Mouse (Mus musculus): ENCODE results near the gene Dapk1. TPM values are rescaled to one million over a fixed set of nuclear protein-coding genes. Genes with fewer than 3 reads are reported as not detected.
A peak's percentile ranks its signal among the peaks of the same experiment; 100 is the strongest.

Dapk1 gene
- total RNA-seq (2021): 100 to 1,000 TPM; 149 to 154 TPM
- long read RNA-seq, experiment 1, full-length matches to known transcripts: 28 of 65 reads
- long read RNA-seq, experiment 1, partial matches to known transcripts: 18 of 65 reads
- long read RNA-seq, experiment 1, other reads (novel, unspliced or antisense): 19 of 65 reads
- long read RNA-seq, experiment 2, full-length matches to known transcripts: 44 of 113 reads
- long read RNA-seq, experiment 2, partial matches to known transcripts: 23 of 113 reads
- long read RNA-seq, experiment 2, other reads (novel, unspliced or antisense): 46 of 113 reads

DNA sequence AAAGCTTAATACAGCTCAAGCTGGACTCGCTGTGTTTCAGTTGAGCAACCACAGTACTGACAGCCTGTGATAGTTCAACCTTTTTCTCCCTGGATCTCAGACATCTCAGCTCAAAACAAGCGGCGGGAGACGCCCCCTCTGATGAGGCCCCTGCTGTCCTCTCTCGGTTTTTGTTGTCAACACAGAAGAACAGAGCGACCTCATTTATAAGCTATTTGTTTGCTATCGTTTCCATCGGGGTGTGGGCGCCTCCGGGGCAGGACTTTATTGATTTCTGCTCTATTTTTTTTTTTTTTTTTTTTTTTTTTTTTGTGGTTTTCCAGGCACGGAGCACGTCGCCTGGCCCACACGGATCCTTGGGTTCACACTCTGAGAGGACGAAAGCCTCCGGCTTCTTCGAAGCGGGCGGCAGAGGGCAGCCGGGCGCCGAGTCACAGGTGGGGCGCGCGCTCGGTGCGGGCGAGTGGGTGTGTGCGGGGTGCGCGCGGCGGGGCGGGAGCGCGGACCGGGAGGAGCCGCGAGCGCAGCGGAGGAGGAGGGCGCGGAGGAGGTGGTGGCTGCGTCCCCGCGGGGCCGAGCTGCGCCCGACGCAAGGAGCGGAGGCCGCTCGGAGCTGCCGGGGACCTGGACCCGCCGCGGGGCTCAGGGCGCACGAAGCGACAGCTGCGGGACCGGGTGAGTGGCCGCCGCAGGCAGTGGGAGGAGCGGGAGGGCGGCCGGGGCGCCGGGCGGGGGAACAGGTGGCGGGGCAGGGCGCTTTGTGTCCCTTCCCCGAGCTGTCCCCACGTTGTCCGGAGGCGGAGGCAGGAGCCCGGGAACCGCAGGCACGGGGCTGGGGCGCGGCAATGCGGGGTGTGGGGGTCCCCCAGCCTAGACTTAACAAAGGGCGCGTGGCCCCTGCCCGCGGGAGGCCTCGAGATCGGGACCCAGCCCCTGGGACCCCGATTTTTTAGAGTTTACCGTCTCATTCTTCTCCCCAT, at the start of gene Dapk1:
TSS of gene Dapk1 (plus strand) at position 512 of the 980 bp plus-strand sequence.
- peak; percentile 85 to 88 for DNase-seq (ENCODE audit: low spot score in 2 of 2)
- TF ChIP-seq CTCF (conservative IDR thresholded peaks at IDR 0.05): peak; percentile 74
- Histone ChIP-seq H3K4me3 (peak within 1 kb of the TSS; percentile 86), H3K27ac (peak within 1 kb of the TSS; percentile 98)

DNA sequence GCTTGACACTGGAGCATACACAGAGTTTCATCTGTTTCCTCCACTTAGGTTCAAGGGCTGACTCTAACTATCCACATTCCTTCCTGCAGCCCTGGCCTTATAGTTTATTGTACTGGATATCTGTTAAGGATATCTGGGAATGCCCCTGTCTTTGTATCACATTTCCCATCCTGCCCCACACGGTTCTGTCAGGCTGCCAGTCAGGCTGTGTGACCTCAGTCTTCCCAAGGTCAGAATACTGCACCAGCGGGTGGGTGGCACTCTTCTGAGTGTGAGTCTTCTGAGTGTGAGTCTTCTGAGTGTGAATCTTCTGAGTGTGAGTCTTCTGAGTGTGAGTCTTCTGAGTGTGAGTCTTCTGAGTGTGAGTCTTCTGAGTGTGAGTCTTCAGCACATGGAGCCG, 48.4 kb upstream of the Dapk1 start:
- DNase-seq (ENCODE audit: low spot score in 2 of 2): no peak
- Histone ChIP-seq H3K4me3 (no peak overlapping the region), H3K27ac (no peak overlapping the region)
- TF ChIP-seq CTCF (conservative IDR thresholded peaks at IDR 0.05): no peak

DNA sequence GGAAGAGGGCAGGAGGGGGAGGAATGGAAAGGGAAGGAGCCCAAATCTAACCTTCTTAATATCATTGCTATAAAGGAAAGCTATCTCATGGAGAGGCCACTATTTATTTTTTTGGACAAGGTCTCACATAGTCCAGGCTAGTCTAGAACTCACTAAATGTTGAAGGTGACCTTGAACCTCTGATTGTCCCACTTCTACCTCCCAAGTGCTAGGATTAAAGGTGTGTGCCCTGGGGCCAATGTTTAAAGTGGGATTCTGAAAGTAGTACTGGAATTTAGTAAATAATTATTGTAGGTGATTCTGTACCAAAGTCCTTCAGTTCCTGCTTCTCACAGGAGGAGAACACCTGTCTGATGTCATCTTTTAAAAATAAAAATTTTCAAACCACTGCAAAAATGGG, 45.3 kb upstream of the Dapk1 start:
- no peak for TF ChIP-seq CTCF (conservative IDR thresholded peaks at IDR 0.05)
- H3K27ac ChIP-seq: no peak overlapping the region
- no peak overlapping the region for H3K4me3 ChIP-seq
- DNase-seq (ENCODE audit: low spot score in 2 of 2): no peak

DNA sequence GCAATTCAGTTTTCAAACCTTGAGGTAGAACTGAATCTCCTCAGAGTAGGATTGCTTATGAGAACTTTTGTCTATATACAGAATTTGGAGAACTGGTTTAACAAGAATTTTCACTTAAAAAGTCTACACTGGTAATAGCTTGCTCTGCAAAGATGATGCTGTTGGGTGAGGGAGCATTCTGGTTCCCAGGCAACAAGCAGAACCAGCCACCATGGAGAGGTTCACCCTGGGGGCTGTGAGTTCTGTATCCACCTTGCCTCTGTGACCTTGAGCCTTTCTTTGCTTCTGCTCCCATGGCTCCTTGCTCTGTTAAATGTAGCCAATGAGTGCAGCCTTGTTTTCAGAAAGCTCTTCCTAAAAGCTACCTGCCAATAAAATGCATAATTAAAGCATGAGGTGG, 44.8 kb upstream of the Dapk1 start:
- no peak for DNase-seq (ENCODE audit: low spot score in 2 of 2)
- H3K4me3 ChIP-seq: no peak overlapping the region
- TF ChIP-seq CTCF (conservative IDR thresholded peaks at IDR 0.05): no peak
- no peak overlapping the region for H3K27ac ChIP-seq

DNA sequence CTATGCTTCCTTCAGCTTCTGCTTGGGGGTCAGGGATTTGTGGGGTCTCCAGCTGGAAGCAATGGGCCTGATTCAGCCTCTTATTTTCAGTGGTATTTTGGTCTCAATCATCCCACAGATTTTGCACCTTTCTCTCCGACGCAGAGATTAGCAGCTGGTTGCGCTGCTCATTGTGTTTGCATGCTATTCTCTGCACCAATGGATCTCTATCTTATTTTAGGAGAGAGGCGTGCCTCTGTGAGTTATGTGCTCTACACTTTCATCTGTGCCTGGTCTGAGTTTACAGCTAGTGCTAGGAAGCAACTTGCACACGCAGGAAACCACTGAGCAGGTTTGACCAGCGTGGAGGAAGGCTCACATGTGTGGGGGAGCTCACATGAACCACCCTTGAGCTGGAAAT, 37.4 kb upstream of the Dapk1 start:
- Histone ChIP-seq H3K27ac (no peak overlapping the region), H3K4me3 (no peak overlapping the region)
- DNase-seq (ENCODE audit: low spot score in 2 of 2): no peak
- no peak for TF ChIP-seq CTCF (conservative IDR thresholded peaks at IDR 0.05)

DNA sequence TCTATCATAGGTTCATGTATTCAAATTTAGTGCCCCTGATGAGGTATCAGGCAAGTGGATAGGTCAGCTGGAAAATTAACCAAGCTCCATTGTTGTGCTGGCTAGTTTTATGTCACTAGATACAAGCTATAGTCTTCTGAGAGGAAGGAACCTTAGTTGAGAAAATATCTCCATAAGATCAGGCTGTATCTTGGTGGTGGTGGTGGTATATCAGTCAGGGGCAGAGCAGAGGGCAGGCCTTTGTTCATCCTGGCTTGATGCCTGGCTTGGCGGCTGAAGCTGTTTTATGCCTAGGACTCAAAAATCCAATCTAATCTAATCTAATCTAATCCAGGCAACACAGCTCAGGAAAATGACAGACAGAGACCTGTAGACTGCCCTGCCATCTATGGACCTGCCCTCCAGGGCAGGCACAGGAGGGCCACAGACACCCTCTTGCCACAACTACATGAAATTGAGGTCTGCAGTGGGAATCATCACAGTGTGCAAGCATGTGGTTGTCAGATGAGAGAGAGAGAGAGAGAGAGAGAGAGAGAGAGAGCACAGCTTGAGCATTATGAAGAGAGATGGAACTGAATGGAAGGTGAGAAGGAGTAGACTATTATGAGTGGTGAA, 32.7 kb upstream of the Dapk1 start:
- no peak for TF ChIP-seq CTCF (conservative IDR thresholded peaks at IDR 0.05)
- Histone ChIP-seq H3K27ac (no peak overlapping the region), H3K4me3 (no peak overlapping the region)
- DNase-seq (ENCODE audit: low spot score in 2 of 2): no peak

DNA sequence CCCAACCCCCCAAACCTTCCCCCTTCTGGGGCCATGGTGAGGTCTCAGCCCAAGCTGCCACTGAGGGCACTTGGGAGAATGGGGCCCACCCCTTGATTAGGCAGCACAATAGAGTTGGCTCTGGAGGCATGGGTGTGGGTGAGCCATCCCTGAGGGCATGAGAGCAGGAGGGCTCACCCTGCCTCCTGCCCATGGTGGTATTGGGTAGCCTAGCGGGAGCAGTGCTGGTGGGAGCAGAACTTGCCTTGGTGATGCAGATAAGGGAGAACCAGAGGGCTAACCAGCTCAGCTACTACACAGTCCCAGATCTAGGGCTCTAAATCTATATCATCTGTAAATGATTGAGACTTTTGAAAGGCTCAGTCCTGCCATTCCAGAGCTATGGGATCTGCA, 32.2 kb upstream of the Dapk1 start:
- no peak for TF ChIP-seq CTCF (conservative IDR thresholded peaks at IDR 0.05)
- no peak overlapping the region for H3K4me3 ChIP-seq
- no peak overlapping the region for H3K27ac ChIP-seq
- DNase-seq (ENCODE audit: low spot score in 2 of 2): no peak

DNA sequence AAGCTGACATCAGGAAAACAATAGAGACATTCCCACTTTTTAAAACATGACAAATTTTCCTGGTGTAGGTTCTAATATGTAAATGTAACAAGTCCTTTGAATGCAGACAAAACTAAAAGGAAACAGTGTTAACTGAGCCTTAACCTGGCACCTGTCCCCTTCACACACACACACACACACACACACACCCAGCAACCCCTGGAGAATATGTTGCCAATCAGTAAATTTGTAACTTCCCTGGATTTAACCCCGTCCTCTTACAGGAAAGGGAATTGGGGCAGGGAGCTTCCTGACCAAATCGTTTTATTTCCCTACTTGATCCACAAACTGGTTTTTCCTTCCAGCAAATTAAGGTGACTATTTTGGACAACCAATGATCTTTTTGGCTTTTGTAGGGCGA, 28.2 kb upstream of the Dapk1 start:
- no peak for DNase-seq (ENCODE audit: low spot score in 2 of 2)
- no peak overlapping the region for H3K4me3 ChIP-seq
- no peak overlapping the region for H3K27ac ChIP-seq
- no peak for TF ChIP-seq CTCF (conservative IDR thresholded peaks at IDR 0.05)

DNA sequence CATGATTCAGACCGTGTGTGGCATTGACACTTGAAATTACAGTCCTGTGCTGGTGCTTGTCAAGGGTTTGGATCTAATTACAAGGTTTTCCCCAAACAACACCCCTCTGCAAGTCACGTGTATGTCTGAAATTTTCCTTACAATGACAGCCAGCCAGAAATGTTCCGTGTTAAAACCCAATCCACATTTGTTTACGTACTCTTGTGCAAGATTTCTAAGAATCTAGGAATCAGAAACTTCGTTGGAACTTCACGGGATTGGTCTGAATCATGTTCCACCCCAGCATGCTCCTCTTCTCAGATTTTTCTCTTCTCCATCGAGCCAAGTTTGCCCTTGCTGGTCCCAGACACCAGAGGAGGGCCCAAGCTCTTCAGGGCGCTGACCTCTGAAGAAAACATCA, 27.8 kb upstream of the Dapk1 start:
- Histone ChIP-seq H3K27ac (no peak overlapping the region), H3K4me3 (no peak overlapping the region)
- TF ChIP-seq CTCF (conservative IDR thresholded peaks at IDR 0.05): no peak
- DNase-seq (ENCODE audit: low spot score in 2 of 2): no peak

DNA sequence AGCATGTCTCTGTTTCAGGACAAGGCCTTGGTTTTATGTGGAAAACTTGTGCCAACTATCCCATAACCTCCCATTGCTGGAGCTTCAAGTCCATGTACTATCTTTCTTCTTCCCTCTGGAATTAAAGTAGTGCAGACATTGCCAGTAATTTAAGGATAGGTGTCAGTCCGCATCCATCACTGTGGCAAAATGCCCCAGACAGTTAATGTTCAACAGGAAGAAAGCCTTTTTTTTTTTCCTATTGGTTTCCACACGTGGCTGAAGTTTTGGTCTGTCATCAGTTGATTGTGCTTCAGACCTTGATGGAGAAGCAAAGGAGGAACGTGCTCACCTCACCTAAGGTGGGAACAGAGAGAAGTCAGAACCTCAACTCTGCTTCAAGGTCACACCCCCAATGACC, 23.2 kb upstream of the Dapk1 start:
- H3K27ac ChIP-seq: no peak overlapping the region
- no peak for TF ChIP-seq CTCF (conservative IDR thresholded peaks at IDR 0.05)
- DNase-seq (ENCODE audit: low spot score in 2 of 2): no peak
- no peak overlapping the region for H3K4me3 ChIP-seq

DNA sequence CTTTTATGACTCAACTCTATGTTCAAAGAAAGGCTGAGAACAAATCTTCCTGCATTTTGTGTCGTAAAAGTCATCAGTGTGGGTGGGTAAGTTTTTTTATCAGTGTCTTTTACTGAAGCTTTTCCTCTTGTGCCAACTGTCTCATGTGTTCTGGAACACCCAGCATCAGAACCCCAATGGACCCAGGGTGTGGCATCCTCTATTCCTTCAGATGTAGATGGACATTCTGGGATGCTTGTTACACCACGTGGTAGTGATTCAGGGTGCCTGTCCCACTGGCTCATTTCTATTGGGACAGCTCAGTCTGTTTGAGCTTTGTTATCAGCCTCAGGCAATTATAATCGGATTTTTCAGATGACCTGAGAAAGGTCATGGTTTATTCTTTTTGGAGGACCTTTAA, 6.9 kb upstream of the Dapk1 start:
- no peak overlapping the region for H3K4me3 ChIP-seq
- no peak overlapping the region for H3K27ac ChIP-seq
- no peak for TF ChIP-seq CTCF (conservative IDR thresholded peaks at IDR 0.05)
- no peak for DNase-seq (ENCODE audit: low spot score in 2 of 2)

DNA sequence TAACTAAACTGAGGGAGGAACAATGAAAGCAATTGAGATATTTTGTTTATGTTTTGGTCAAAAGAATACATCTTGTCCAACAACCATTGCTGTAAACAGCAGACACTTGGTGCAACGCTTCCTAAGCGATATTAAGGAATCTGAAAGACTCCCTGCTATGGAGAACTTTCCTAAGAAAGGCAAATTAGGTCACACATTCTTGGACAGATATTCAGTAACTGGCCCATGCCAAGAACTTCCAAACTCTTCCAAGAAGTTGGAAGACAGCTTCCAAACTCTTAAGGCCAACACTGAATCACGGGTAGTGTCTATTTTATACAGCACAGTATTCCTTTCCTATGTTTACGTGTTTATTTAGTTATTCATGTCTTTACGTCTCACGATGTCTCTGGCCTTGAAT, 6.2 kb upstream of the Dapk1 start:
- no peak for DNase-seq (ENCODE audit: low spot score in 2 of 2)
- TF ChIP-seq CTCF (conservative IDR thresholded peaks at IDR 0.05): no peak
- H3K4me3 ChIP-seq: no peak overlapping the region
- H3K27ac ChIP-seq: no peak overlapping the region

All from layer of hippocampus, adult 2 months (tissue).